Mouse (Mus musculus) adrenal gland, adult 2 months (tissue): ENCODE data around the gene Smbd1. TPM values are rescaled to one million over a fixed set of nuclear protein-coding genes. Genes with fewer than 3 reads are reported as not detected.
A peak's percentile ranks its signal among the peaks of the same experiment; 100 is the strongest.

Source experiments
- DNase-seq: peaks from one replicate; pipeline ENCODE4 v3.0.0; 2021
- long read RNA-seq: library from polyadenylated mRNA; stranded (forward); transcript quantifications from one replicate; pipeline ENCODE4 v2.0.0, GENCODE M21; 2021
- polyA plus RNA-seq: library from polyadenylated mRNA; depleted of rRNA; stranded (reverse); fragments of >200 nt; gene quantifications from 2 replicates; pipeline ENCODE4 v1.2.3, GENCODE M21; 2012; rRNA removed
- total RNA-seq, 2 experiments: library from RNA; stranded (reverse); gene quantifications; 2 replicates each; pipeline ENCODE4 v1.2.3; 2021

Smbd1 gene
- total RNA-seq, result not detected
- polyA plus RNA-seq, result not detected in 2 replicates
- long read RNA-seq, result 0 reads

GRCm38 (mm10) chr16:32810321-32810720 is at the start of gene Smbd1:
Gene Smbd1, minus strand, starts transcription at chr16:32810477.
- no peak for DNase-seq

- DNase-seq, result peak; percentile 69
Observed at GRCm38 (mm10) chr16:32858771-32859636, 48.7 kb upstream of the Smbd1 start.

- DNase-seq, result peak; percentile 42
Observed at GRCm38 (mm10) chr16:32858356-32858755, 48.1 kb upstream of the Smbd1 start.

GRCm38 (mm10) chr16:32856751-32857150 is 46.5 kb upstream of the Smbd1 start:
- DNase-seq, result no peak

GRCm38 (mm10) chr16:32854050-32854571 is 43.8 kb upstream of the Smbd1 start:
- no peak for DNase-seq

GRCm38 (mm10) chr16:32853492-32854049 is 43.3 kb upstream of the Smbd1 start:
- DNase-seq, result peak; percentile 62

GRCm38 (mm10) chr16:32849042-32849830 is 39.0 kb upstream of the Smbd1 start:
- no peak for DNase-seq

GRCm38 (mm10) chr16:32847103-32847502 is 36.8 kb upstream of the Smbd1 start:
- no peak for DNase-seq

- DNase-seq, result no peak
Observed at GRCm38 (mm10) chr16:32831501-32831900, 21.2 kb upstream of the Smbd1 start.

- no peak for DNase-seq
Observed at GRCm38 (mm10) chr16:32829104-32829503, 18.8 kb upstream of the Smbd1 start.

GRCm38 (mm10) chr16:32826521-32826920 is 16.2 kb upstream of the Smbd1 start:
- no peak for DNase-seq

- DNase-seq, result no peak
Observed at GRCm38 (mm10) chr16:32825380-32825779, 15.1 kb upstream of the Smbd1 start.

- DNase-seq, result no peak
Observed at GRCm38 (mm10) chr16:32824061-32824460, 13.8 kb upstream of the Smbd1 start.

GRCm38 (mm10) chr16:32823487-32823886 is 13.2 kb upstream of the Smbd1 start:
- no peak for DNase-seq

GRCm38 (mm10) chr16:32822881-32823280 is 12.6 kb upstream of the Smbd1 start:
- DNase-seq, result no peak

- DNase-seq, result no peak
Observed at GRCm38 (mm10) chr16:32822450-32822827, 12.2 kb upstream of the Smbd1 start.

GRCm38 (mm10) chr16:32821772-32822449 is 11.6 kb upstream of the Smbd1 start:
- DNase-seq, result peak; percentile 28

- DNase-seq, result no peak
Observed at GRCm38 (mm10) chr16:32818441-32818840, 8.2 kb upstream of the Smbd1 start.

GRCm38 (mm10) chr16:32818036-32818435 is 7.8 kb upstream of the Smbd1 start:
- no peak for DNase-seq

GRCm38 (mm10) chr16:32815160-32815605 is 4.9 kb upstream of the Smbd1 start:
- DNase-seq, result no peak

- DNase-seq, result peak; percentile 33
Observed at GRCm38 (mm10) chr16:32814539-32814938, 4.3 kb upstream of the Smbd1 start.

GRCm38 (mm10) chr16:32813771-32814170 is 3.5 kb upstream of the Smbd1 start:
- DNase-seq, result no peak
